Mouse (Mus musculus) liver, embryonic 15.5 days (tissue): ENCODE measurements around the gene Nova2. TPM values are rescaled to one million over a fixed set of nuclear protein-coding genes. Genes with fewer than 3 reads are reported as not detected.

Experiments used
- ATAC-seq: fragments of 200-750 bp; cut with Nextera tagmentation; 2 replicates; pipeline ENCODE4 v1.8.0; 2017; ENCODE audit warnings: moderate number of reproducible peaks, mild to moderate bottlenecking, moderate library complexity; ENCODE audit not compliant: insufficient read depth
- H3K27ac ChIP-seq: fragments of 300-500 bp; sonication (generic); replicated peaks from 2 replicates; pipeline ENCODE4 v1.5.1; 2015; ENCODE audit warnings: mild to moderate bottlenecking, inconsistent platforms
- H3K27me3 ChIP-seq: fragments of 300-500 bp; sonication (generic); 2 replicates; pipeline ENCODE4 v1.6.1; 2015; ENCODE audit warnings: mild to moderate bottlenecking, inconsistent platforms
- H3K36me3 ChIP-seq: fragments of 300-500 bp; sonication (generic); replicated peaks from 2 replicates; pipeline ENCODE4 v1.6.1; 2015; ENCODE audit warnings: moderate library complexity, mild to moderate bottlenecking, inconsistent platforms
- H3K4me1 ChIP-seq: fragments of 300-500 bp; sonication (generic); replicated peaks from 2 replicates; pipeline ENCODE4 v1.6.1; 2015; ENCODE audit warnings: inconsistent platforms
- H3K4me2 ChIP-seq: fragments of 300-500 bp; sonication (generic); 2 replicates; pipeline ENCODE4 v1.6.1; 2015; ENCODE audit warnings: moderate library complexity, mild to moderate bottlenecking, inconsistent platforms
- H3K4me3 ChIP-seq: fragments of 300-500 bp; sonication (generic); replicated peaks from 2 replicates; pipeline ENCODE4 v1.5.1; 2015; ENCODE audit warnings: mild to moderate bottlenecking, inconsistent platforms
- H3K9ac ChIP-seq: fragments of 300-500 bp; sonication (generic); 2 replicates; pipeline ENCODE4 v1.6.1; 2015; ENCODE audit warnings: moderate library complexity, mild to moderate bottlenecking, inconsistent platforms
- H3K9me3 ChIP-seq: fragments of 300-500 bp; sonication (generic); replicated peaks from 2 replicates; pipeline ENCODE4 v1.6.1; 2016; ENCODE audit warnings: inconsistent platforms
- WGBS: fragments of 180-500 bp; shearing (Covaris S2); methylation state at CpG from one replicate; pipeline ENCODE4 v1.1.7; 2015; ENCODE audit warnings: mixed read lengths; ENCODE audit not compliant: insufficient replicate concordance; 5-methylcytosine and 5-hydroxymethylcytosine counted together
- polyA plus RNA-seq: library from polyadenylated mRNA; unstranded; fragments of >200 nt; fragmentation: Nextera tagmentation; extraction: Ambion mirVana; gene quantifications from 2 replicates; pipeline ENCODE4 v1.2.1, GENCODE M21; 2015

Gene Nova2
- 0.06 TPM in 2 replicates for polyA plus RNA-seq

- H3K36me3 ChIP-seq: no peaks in the 10 kb centered on the region
- ATAC-seq: peak; percentile 68
- H3K4me1 ChIP-seq: peaks cover 13% of the 10 kb centered on the region
- no peak within 1 kb of the TSS for H3K27ac ChIP-seq
- peaks cover 88% of the 10 kb centered on the region for H3K27me3 ChIP-seq
- no peaks in the 10 kb centered on the region for H3K9me3 ChIP-seq
- H3K4me3 ChIP-seq: peak within 1 kb of the TSS; percentile 38
- no peak within 1 kb of the TSS for H3K9ac ChIP-seq
- H3K4me2 ChIP-seq: peak within 1 kb of the TSS; percentile 48
- WGBS: under 1% methylated on average over 27 of the region's 45 CpGs
Measured at GRCm38 (mm10) chr7:18925162-18925938, at the start of gene Nova2. Gene Nova2, plus strand, starts transcription at chr7:18925888.

DNA sequence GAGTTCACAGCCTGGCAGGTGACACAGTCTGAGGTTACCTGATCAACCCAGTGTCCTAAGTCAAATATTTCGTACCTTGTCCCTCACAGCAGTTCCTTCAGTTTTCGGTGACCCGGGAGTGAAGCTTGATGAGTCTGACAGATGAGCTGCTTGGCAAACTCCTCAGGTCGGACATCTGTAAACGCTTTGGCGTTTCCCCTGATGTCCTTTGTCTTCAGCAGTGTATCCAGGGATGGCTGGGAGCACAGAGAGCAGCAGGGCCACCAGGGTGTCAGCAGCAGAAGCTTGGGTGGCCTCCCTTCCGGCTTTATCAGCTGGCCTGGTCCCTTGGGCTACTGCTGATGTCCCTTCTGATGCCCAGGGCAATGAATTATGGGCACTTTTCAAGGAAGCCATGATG lies 47.0 kb upstream of the Nova2 start:
- no peak overlapping the region for H3K27ac ChIP-seq
- H3K36me3 ChIP-seq: no peaks in the 10 kb centered on the region
- H3K4me1 ChIP-seq: no peaks in the 10 kb centered on the region
- H3K4me2 ChIP-seq: no peak overlapping the region
- 56% methylated on average over 7 of the region's 7 CpGs for WGBS
- H3K4me3 ChIP-seq: no peak overlapping the region
- no peaks in the 10 kb centered on the region for H3K9me3 ChIP-seq
- H3K9ac ChIP-seq: no peak overlapping the region
- no peak for ATAC-seq
- H3K27me3 ChIP-seq: no peaks in the 10 kb centered on the region; the same call in 1 of the 2 replicates

DNA sequence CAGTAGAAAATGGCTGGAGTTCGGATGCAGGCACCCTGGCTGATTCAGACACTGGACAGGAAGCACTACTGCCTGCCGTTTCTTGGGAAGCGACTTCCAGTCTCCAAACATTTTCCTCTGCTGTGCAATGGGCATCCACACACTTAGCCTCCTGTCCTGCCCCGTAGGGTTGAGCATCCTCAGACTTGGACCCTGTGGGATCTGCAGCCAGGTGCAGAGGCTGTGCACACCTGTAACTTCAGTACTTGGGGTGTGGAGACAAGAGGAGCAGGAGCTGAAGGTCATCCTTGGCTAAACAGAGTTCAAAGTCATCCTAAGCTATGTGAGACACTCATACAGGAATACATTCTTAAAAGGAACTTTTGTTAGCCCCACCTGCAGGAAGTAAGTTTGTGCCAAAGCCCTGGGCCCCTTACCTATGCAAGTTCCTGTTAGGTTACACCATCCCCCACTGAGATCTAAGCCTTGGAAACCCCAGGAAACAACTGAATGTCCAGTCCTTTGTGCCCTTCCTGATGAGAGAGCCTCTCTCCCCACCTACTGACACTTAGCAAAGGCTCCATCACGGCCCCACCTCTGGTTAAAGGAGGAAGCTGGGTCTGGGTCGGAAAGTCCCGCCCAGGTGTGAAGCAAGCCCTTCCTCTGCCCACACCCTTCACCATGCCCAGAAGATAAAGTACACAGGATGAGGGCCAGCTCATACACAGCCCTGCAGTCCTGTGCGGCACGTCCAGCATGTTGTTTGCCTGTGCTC lies 41.5 kb upstream of the Nova2 start:
- WGBS: 25% methylated on average over 9 of the region's 9 CpGs
- ATAC-seq: peak; percentile 45
- no peak overlapping the region for H3K9ac ChIP-seq
- H3K4me2 ChIP-seq: no peak overlapping the region
- H3K36me3 ChIP-seq: no peaks in the 10 kb centered on the region
- peak overlapping the region; percentile 33; the same call in 1 of the 2 replicates for H3K27ac ChIP-seq
- no peaks in the 10 kb centered on the region for H3K4me1 ChIP-seq
- no peaks in the 10 kb centered on the region for H3K27me3 ChIP-seq
- H3K4me3 ChIP-seq: peak overlapping the region; percentile 32
- no peaks in the 10 kb centered on the region for H3K9me3 ChIP-seq

DNA sequence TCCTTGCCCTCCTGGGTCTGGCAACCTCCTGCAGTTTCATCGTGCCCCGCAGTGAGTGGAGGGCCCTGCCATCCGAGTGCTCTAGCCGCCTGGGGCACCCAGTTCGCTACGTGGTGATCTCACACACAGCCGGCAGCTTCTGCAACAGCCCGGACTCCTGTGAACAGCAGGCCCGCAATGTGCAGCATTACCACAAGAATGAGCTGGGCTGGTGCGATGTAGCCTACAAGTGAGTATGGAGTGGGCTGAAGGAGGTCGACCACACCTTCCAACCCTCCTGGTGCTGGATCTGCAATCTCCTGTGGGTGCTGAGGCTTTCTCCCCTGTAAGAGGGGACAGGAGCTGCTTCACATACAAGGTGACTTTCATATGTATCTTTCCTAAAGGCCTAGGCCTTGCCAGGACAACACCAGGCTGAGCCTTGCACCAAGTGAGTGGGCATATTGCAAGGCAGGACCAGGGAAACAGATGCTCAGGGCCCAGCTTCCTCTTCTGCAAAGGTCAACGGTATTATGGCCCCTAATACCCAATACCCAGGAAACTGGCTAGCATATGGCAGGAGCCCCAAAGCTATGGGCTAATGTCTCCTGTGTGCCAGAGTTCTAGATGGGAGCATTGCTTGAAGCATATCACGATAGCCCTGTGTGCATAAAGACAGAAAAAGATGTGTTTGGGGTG lies 40.8 kb upstream of the Nova2 start:
- H3K27me3 ChIP-seq: no peaks in the 10 kb centered on the region
- WGBS: 38% methylated on average over 13 of the region's 13 CpGs
- H3K9me3 ChIP-seq: no peaks in the 10 kb centered on the region
- H3K4me2 ChIP-seq: no peak overlapping the region
- H3K9ac ChIP-seq: no peak overlapping the region
- H3K4me1 ChIP-seq: no peaks in the 10 kb centered on the region
- H3K27ac ChIP-seq: peak overlapping the region; percentile 33; the same call in 1 of the 2 replicates
- H3K4me3 ChIP-seq: peak overlapping the region; percentile 32
- no peaks in the 10 kb centered on the region for H3K36me3 ChIP-seq
- no peak for ATAC-seq

DNA sequence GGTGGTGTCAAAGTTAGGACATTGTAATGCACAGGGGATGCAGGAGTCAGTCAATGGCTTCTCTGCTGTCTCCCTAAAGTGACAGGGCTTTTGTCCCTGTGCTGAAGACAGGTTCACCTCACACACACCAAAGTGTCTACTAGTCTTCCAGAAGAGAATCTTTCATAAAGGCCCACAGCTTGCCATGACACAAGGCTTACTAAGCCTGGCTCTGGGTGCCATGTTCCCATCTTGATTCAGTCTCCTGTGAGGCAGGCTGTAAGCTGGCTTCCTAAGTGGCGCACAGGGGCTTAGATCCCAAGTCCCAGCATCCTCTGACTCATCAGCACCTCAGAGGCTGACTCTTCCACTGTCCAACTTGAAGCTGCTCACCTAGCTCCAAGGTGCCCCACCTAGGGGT lies 38.7 kb upstream of the Nova2 start:
- H3K9ac ChIP-seq: no peak overlapping the region
- peak overlapping the region; percentile 12; the same call in 1 of the 2 replicates for H3K4me3 ChIP-seq
- no peak for ATAC-seq
- no peaks in the 10 kb centered on the region for H3K36me3 ChIP-seq
- WGBS: 60% methylated on average over 1 of the region's 1 CpGs
- H3K27me3 ChIP-seq: no peaks in the 10 kb centered on the region
- H3K4me2 ChIP-seq: 0 out of 2 replicates have a peak overlapping the region, but pooled peaks have one; percentile 10
- H3K9me3 ChIP-seq: no peaks in the 10 kb centered on the region
- H3K4me1 ChIP-seq: no peaks in the 10 kb centered on the region
- no peak overlapping the region for H3K27ac ChIP-seq

GRCm38 (mm10) chr7:18890848-18891247 lies 34.8 kb upstream of the Nova2 start:
- Histone ChIP-seq H3K4me1 (peaks cover 24% of the 10 kb centered on the region), H3K36me3 (no peaks in the 10 kb centered on the region), H3K4me3 (no peak overlapping the region), H3K27ac (no peak overlapping the region), H3K9ac (no peak overlapping the region), H3K9me3 (no peaks in the 10 kb centered on the region), H3K27me3 (peaks cover 27% of the 10 kb centered on the region), H3K4me2 (no peak overlapping the region)
- ATAC-seq: no peak
- 80% methylated on average over 8 of the region's 8 CpGs for WGBS

DNA sequence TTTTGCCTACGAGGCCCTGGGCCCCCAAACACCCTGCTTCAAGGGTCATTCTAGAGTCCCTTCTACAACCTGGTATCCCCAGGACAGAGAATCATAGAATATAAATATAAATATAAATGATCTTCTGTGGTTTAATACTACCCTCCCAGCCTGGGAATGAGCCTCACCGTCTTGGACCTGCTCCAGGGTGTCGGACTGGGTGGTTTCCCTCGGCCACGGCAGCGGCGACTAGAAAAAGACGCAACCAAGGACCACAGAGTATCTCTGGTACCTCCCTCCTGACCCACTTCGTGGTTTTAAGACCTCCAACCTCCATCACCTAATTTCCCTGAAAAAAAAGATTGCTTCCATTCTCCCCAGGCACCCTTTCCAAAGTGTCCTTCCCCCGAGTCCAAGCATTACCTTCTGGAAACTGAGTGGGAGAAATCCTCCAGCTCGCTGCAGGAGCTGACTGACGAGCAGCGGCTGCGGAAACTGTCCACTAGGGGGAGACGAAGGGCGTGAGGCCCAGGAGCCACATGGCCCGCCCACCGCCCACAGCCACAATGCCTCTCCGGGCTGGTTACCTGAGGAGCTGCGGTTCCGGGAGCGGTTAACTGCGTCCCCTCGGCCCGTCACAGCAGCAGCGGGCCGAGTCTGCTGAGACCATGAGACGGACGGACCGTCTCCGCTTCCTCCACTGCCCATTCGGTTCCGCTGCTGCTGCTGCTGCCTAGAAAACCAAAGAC lies 33.7 kb upstream of the Nova2 start:
- peak overlapping the region; percentile 70 for H3K4me2 ChIP-seq
- no peaks in the 10 kb centered on the region for H3K36me3 ChIP-seq
- H3K27me3 ChIP-seq: peaks cover 27% of the 10 kb centered on the region
- 16% methylated on average over 33 of the region's 33 CpGs for WGBS
- no peak overlapping the region for H3K27ac ChIP-seq
- peaks cover 24% of the 10 kb centered on the region for H3K4me1 ChIP-seq
- no peaks in the 10 kb centered on the region for H3K9me3 ChIP-seq
- H3K4me3 ChIP-seq: peak overlapping the region; percentile 44
- H3K9ac ChIP-seq: no peak overlapping the region
- ATAC-seq: peak; percentile 35; the same call in 1 of the 2 replicates

GRCm38 (mm10) chr7:18893009-18893408 lies 32.7 kb upstream of the Nova2 start:
- peaks cover 24% of the 10 kb centered on the region for H3K4me1 ChIP-seq

GRCm38 (mm10) chr7:18893651-18894430 lies 31.8 kb upstream of the Nova2 start:
- ATAC-seq: peak; percentile 37; the same call in 1 of the 2 replicates
- no peak overlapping the region for H3K9ac ChIP-seq
- WGBS: 7% methylated on average over 41 of the region's 41 CpGs

More at GRCm38 (mm10) chr7:18893009-18893408, 32.7 kb upstream of the Nova2 start:
- Histone ChIP-seq H3K27ac (no peak overlapping the region), H3K9ac (no peak overlapping the region), H3K27me3 (peaks cover 27% of the 10 kb centered on the region), H3K4me3 (no peak overlapping the region; the same call in 1 of the 2 replicates), H3K9me3 (no peaks in the 10 kb centered on the region), H3K36me3 (peaks cover 3% of the 10 kb centered on the region; the same call in 1 of the 2 replicates), H3K4me2 (peak overlapping the region; percentile 70)
- ATAC-seq: peak; percentile 10; the same call in 1 of the 2 replicates
- WGBS: 25% methylated on average over 27 of the region's 27 CpGs

DNA sequence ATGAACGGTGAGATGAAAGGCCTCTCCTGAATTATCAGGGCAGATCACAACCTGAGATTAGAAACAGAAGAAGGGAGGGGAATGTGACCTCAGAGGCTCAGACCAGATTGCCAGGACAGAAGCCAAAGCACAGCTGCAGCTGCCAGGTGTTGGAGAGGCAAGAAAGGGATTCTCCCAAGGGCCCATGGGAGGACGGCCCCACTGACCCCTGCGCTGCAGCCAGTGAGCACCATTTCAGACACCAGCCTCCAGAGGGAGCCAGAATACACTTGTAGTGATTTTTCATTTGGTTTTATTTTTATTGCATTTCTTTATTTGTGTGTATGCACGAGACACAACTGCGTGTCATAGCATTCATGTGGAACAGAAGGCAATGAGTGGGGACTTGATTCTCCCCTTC lies 29.2 kb upstream of the Nova2 start:
- H3K9ac ChIP-seq: no peak overlapping the region
- no peak for ATAC-seq
- 50% methylated on average over 5 of the region's 5 CpGs for WGBS

More at GRCm38 (mm10) chr7:18893651-18894430, 31.8 kb upstream of the Nova2 start:
- Histone ChIP-seq H3K4me1 (peaks cover 24% of the 10 kb centered on the region), H3K27me3 (peaks cover 27% of the 10 kb centered on the region), H3K27ac (no peak overlapping the region), H3K9me3 (no peaks in the 10 kb centered on the region), H3K36me3 (peaks cover 5% of the 10 kb centered on the region; the same call in 1 of the 2 replicates), H3K4me3 (peak overlapping the region; percentile 33), H3K4me2 (peak overlapping the region; percentile 65)

More for the DNA sequence above, 29.2 kb upstream of the Nova2 start:
- Histone ChIP-seq H3K4me2 (no peak overlapping the region), H3K27me3 (peaks cover 27% of the 10 kb centered on the region), H3K4me1 (peaks cover 24% of the 10 kb centered on the region), H3K27ac (no peak overlapping the region), H3K9me3 (no peaks in the 10 kb centered on the region), H3K36me3 (peaks cover 5% of the 10 kb centered on the region; the same call in 1 of the 2 replicates), H3K4me3 (no peak overlapping the region)
